1 mouse cellular context compared by ENCODE assay signal in the genomic region with DNA sequence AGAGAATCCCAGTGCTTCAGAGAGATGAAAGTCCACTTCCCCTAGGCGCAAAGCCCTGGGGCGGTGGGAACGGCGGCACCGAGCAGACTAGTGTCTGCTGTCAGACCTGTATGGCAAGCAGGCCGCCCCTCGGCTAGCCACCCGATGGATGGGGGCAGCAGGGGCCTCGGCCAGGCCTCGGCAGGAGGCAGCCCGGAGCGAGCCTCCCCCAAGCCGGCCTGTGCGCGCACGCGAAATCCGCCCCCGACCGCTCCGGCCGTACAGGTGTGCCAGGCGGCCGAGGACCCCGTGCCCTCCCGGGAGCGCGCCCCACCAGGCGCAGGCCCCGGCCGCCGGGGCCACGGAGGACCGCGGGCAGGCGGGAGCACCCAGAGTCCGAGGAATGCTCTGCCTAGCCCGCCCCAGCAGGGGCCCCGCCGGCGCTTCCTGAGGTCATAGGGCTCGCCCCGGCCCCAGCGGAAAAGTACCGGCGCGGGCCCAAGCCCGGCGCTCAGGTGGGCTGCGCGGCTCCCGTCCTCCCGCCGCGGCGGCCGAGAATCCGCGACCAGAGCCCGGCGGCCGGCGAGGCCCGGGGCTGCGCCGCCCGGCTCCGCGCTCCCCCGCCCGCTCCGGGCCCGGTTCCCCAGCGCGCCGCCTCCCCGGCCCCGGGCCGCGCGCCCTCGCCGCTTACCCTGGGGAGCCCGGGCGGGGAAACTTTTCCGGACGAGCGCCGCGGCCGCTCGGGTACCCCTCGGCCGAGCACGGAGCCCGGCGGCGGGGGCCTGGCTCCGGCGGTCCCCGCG.
TF ChIP-seq lines count a peak whose summit lies in the region.

No protein-coding gene starts in this region.

TF ChIP-seq in C2C12, 6 proteins besides CTCF, POLR2A, EP300 and RAD21 (continued from another document):
- no peak for TF ChIP-seq CEBPB (IDR thresholded peaks at IDR 0.05; ENCODE audit: low read depth)
- TF ChIP-seq USF1 (IDR thresholded peaks at IDR 0.05; ENCODE audit: low read depth), result no peak
- no peak for TF ChIP-seq MYOD1 (IDR thresholded peaks at IDR 0.05; ENCODE audit: control insufficient read depth, insufficient read length, low read depth)
